Mouse (Mus musculus): ENCODE data around the gene Nsg1.

GRCm38 (mm10) chr5:38094331-38094730 is 65.4 kb downstream of the Nsg1 start:
- TF ChIP-seq POLR2A (IDR thresholded peaks at IDR 0.05; ENCODE audit: control insufficient read depth, extremely low read depth, insufficient read depth, low read length, poor library complexity) (no peak), CTCF (IDR thresholded peaks at IDR 0.05; ENCODE audit: borderline replicate concordance, control insufficient read depth, extremely low read depth, insufficient read depth, low read length, poor library complexity) (no peak)

Measured in thymus, adult 2 months (tissue).